Mouse (Mus musculus) intestine, postnatal 0 days (tissue): ENCODE results near the gene Jph4. TPM values are rescaled to one million over a fixed set of nuclear protein-coding genes. Genes with fewer than 3 reads are reported as not detected.
A peak's percentile ranks its signal among the peaks of the same experiment; 100 is the strongest.

Experiments
- ATAC-seq: fragments of 200-750 bp; cut with Nextera tagmentation; 2 replicates; pipeline ENCODE4 v1.8.0; 2017; ENCODE audit warnings: mild to moderate bottlenecking, moderate TSS enrichment, moderate library complexity
- H3K27ac ChIP-seq: fragments of 300-500 bp; sonication (generic); 2 replicates; pipeline ENCODE4 v1.5.1; 2014; ENCODE audit warnings: mild to moderate bottlenecking, low read depth, low read length, moderate library complexity
- H3K27me3 ChIP-seq: fragments of 300-500 bp; sonication (generic); replicated peaks from 2 replicates; pipeline ENCODE4 v1.6.1; 2014; ENCODE audit warnings: low read length, mixed read lengths; ENCODE audit not compliant: control insufficient read depth, insufficient read depth
- H3K36me3 ChIP-seq: fragments of 300-500 bp; sonication (generic); 2 replicates; pipeline ENCODE4 v1.6.1; 2014; ENCODE audit warnings: mild to moderate bottlenecking, moderate library complexity; ENCODE audit not compliant: control insufficient read depth, insufficient read depth
- H3K4me1 ChIP-seq: fragments of 300-500 bp; sonication (generic); replicated peaks from 2 replicates; pipeline ENCODE4 v1.6.1; 2014; ENCODE audit warnings: antibody characterized with exemption, low read length, mixed read lengths; ENCODE audit not compliant: control insufficient read depth, insufficient read depth
- H3K4me2 ChIP-seq: fragments of 300-500 bp; sonication (generic); replicated peaks from 2 replicates; pipeline ENCODE4 v1.6.1; 2014; ENCODE audit warnings: low read depth, mild to moderate bottlenecking, moderate library complexity
- H3K4me3 ChIP-seq: fragments of 300-500 bp; sonication (generic); 2 replicates; pipeline ENCODE4 v1.5.1; 2014; ENCODE audit warnings: low read depth, low read length
- H3K9ac ChIP-seq: fragments of 300-500 bp; sonication (generic); 2 replicates; pipeline ENCODE4 v1.6.1; 2014; ENCODE audit warnings: mild to moderate bottlenecking, low read depth, low read length
- H3K9me3 ChIP-seq: fragments of 300-500 bp; sonication (generic); 2 replicates; pipeline ENCODE4 v1.6.1; 2016; ENCODE audit warnings: mixed run types; ENCODE audit not compliant: control insufficient read depth
- CTCF ChIP-seq: sonication (generic); IDR thresholded peaks from 2 replicates; pipeline ENCODE4 v1.5.1; 2016; ENCODE audit warnings: low read depth, mild to moderate bottlenecking, control low read depth, antibody characterized with exemption, moderate library complexity
- whole genome bisulfite sequencing: fragments of 180-500 bp; shearing (Covaris S2); extraction: QIAGEN DNeasy Blood & Tissue Kit; methylation state at CpG from one replicate; pipeline ENCODE4 v1.1.7; 2014; 5-methylcytosine and 5-hydroxymethylcytosine counted together
- polyA plus RNA-seq: library from polyadenylated mRNA; unstranded; fragments of >200 nt; fragmentation: Nextera tagmentation; extraction: Ambion mirVana; gene quantifications from 2 replicates; pipeline ENCODE4 v1.2.1, GENCODE M21; 2015

Jph4 gene
- 0.90 and 0.93 TPM in 2 replicates for polyA plus RNA-seq

DNA sequence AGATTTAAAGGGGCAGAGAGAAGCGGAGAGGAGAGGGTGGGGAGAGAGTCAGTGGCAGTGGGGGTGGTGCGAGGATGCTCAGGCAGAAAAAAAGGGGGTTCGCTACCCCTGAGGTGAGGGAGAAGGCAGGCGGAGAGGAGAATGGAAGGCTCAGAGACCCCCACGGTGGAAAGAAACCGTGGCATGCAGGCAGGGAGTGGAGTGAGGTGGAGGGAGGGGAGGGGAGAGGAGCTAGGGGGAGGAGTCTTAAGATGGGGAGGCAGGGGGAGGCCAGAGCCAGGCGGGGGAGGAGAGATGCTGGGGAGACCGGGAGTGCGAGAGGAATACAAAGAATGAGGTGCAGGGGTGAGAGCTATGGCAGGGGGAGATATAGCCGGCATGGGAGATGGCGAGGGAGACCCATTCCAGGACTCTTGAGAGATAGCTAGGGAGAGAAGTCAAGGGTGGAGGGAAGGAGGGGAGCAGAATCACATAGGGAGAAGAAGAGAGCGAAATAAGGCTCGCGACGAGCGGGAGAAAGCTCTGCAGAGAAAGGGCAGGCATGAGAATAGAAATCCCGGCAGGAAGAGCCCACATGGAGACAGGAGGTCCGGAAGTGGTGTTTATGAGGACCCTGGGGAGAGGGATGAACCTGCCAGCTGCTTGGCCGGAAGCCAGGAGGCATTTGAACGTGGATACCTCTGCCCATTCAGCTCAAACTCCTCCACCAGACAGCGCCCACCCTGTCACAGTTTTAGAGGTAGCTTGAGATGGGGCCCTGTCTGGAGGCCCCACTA lies at the start of gene Jph4:
Jph4 (minus strand) TSS at position 511 of the 776 bp plus-strand sequence.
- no peak within 1 kb of the TSS for H3K9ac ChIP-seq
- no peaks in the 10 kb centered on the region for H3K36me3 ChIP-seq
- peak within 1 kb of the TSS; percentile 51; the same call in 1 of the 2 replicates for H3K4me3 ChIP-seq
- no peak for TF ChIP-seq CTCF
- H3K4me2 ChIP-seq: peak within 1 kb of the TSS; percentile 95
- no peak within 1 kb of the TSS for H3K27ac ChIP-seq
- ATAC-seq: no peak
- peaks cover 41% of the 10 kb centered on the region for H3K27me3 ChIP-seq
- 12% methylated on average over 21 of the region's 21 CpGs for WGBS
- H3K9me3 ChIP-seq: no peaks in the 10 kb centered on the region
- H3K4me1 ChIP-seq: 0 out of 2 replicates have a peak, but pooled peaks cover 9% of the 10 kb centered on the region

DNA sequence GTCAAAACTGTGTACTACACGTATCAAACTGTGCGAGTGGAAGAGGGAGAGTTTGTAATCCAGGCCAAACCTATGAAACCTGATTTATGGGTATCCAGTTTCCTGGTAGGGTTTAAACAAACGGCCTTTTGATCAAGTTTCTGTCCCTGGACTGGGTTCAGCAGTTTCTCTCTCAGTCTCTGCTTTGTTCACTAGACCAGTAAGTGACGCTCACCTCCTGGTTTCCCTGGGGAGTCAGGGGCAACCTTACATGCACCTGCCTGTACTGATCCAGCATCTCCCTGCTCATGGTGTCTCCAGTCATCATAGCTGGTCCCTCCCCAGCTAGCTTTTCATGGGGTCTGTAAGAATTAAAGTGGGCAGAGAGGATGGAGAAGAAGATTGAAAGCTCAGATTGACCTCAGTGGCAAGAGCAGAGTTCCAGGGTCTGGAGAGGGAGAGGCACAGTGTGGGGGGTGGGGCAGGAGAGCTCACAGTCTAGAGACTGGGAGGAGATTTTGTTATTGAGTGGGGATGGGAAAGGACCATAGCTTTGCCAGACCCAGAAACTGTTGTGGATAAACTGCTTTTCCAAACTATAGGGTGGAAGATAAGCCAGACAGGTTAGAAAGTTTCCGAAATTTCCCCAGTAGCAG lies 47.6 kb upstream of the Jph4 start:
- H3K27ac ChIP-seq: peak overlapping the region; percentile 90
- no peak overlapping the region for H3K4me3 ChIP-seq
- WGBS: 34% methylated on average over 5 of the region's 5 CpGs
- ATAC-seq: no peak
- H3K9ac ChIP-seq: no peak overlapping the region
- no peaks in the 10 kb centered on the region for H3K9me3 ChIP-seq
- H3K4me2 ChIP-seq: 0 out of 2 replicates have a peak overlapping the region, but pooled peaks have one; percentile 49
- no peak for TF ChIP-seq CTCF
- no peaks in the 10 kb centered on the region for H3K27me3 ChIP-seq
- H3K36me3 ChIP-seq: no peaks in the 10 kb centered on the region
- H3K4me1 ChIP-seq: peaks cover 4% of the 10 kb centered on the region; the same call in 1 of the 2 replicates

DNA sequence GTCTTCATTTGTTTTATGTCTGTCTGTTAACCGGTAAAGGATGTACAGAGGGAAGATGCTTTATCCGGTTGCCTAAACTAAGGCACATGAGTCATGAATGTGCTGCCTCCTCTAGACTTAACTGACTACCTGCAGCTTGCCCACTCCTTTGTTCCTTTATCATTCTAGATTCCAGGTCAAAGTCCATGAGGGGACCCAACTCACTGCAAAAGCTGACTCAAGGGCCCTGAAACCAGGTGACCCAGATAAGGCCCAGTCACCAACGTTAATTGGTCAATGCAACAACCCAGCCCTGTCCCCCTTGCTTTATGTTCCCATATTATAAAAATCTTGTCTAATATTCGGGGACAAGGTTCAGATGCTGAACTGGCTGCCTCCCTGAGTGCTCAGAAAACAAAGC lies 45.4 kb upstream of the Jph4 start:
- Histone ChIP-seq H3K27ac (peak overlapping the region; percentile 90), H3K36me3 (no peaks in the 10 kb centered on the region), H3K4me1 (peaks cover 4% of the 10 kb centered on the region; the same call in 1 of the 2 replicates), H3K4me3 (no peak overlapping the region), H3K4me2 (no peak overlapping the region), H3K9me3 (no peaks in the 10 kb centered on the region), H3K9ac (no peak overlapping the region), H3K27me3 (no peaks in the 10 kb centered on the region)
- 31% methylated on average over 4 of the region's 4 CpGs for WGBS
- peak; percentile 88 for ATAC-seq
- TF ChIP-seq CTCF: peak; percentile 48

DNA sequence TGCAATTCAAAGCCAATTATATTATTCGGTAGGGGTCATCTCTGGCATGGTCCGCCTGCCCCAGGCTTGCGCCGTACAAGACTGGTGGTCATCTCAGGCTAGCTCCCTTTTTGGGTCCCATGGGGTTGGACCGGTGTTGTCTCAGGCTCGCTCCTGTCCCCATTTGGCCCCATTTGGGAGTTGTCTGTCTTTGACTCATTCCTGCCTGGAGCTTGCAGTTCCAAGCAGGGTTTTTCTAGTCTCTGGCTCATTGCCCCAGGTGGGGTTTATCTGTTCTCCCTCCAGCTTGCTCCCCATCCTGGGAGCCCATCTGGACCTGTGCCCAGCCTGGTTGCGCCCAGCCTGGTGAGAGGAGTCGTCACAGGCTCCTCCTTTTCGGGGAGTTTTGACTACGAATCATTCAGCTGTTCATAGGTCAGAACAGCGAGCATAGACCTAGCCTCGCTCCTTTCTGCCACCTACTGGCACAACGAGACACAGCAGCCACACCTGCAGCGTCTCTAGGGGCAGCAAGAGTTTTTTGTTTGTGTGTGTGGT lies 44.4 kb upstream of the Jph4 start:
- Histone ChIP-seq H3K27me3 (no peaks in the 10 kb centered on the region), H3K4me1 (peaks cover 4% of the 10 kb centered on the region; the same call in 1 of the 2 replicates), H3K27ac (peak overlapping the region; percentile 75), H3K9me3 (no peaks in the 10 kb centered on the region), H3K36me3 (no peaks in the 10 kb centered on the region), H3K4me3 (no peak overlapping the region), H3K4me2 (peak overlapping the region; percentile 48), H3K9ac (no peak overlapping the region)
- 27% methylated on average over 14 of the region's 14 CpGs for WGBS
- TF ChIP-seq CTCF: peak; percentile 96
- ATAC-seq: peak; percentile 37

DNA sequence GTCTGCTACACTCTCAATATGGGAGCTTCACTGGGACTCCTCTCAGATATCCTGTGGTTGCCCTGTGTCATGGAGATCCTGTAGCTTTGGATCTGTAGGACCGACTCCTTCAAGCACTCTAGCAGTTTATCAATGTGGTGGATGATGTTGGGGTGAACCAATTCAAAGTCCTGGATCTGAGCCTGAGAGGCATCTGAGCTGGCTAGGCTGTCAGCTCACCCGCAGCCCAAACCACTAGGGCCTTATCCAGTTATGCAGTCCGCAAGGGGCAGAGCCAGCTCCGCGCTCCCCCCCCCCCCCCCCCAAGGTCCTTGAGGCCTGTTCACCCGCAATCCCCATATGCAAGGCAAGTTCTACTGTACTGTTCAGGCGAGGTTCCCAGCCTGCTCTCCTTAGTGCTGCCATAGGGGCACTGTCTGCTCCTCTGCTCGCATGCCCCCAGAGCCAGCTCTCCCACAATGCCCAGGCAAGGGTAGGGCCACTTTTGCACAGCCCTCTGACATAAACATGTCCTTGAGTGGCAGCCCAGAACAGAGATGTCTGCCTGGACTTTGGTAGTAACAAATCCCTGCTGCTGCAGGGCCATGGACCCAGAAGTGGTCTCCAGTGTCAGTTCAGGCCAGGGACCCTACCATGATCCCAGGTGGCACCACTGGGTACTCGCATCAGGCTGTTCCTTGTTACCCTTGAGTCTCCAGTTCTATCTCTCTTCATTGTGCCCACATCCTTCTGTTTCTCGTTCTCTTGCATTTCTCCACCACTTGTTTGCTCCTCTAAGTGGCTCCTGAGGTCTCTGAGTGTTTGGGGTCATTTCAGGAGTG lies 43.7 kb upstream of the Jph4 start:
- H3K27ac ChIP-seq: peak overlapping the region; percentile 75
- H3K27me3 ChIP-seq: no peaks in the 10 kb centered on the region
- H3K36me3 ChIP-seq: no peaks in the 10 kb centered on the region
- peaks cover 4% of the 10 kb centered on the region; the same call in 1 of the 2 replicates for H3K4me1 ChIP-seq
- H3K9ac ChIP-seq: no peak overlapping the region
- H3K4me3 ChIP-seq: no peak overlapping the region
- H3K9me3 ChIP-seq: no peaks in the 10 kb centered on the region
- 86% methylated on average over 10 of the region's 10 CpGs for WGBS
- TF ChIP-seq CTCF: no peak
- ATAC-seq: no peak
- peak overlapping the region; percentile 48; the same call in 1 of the 2 replicates for H3K4me2 ChIP-seq
